Mouse (Mus musculus): ENCODE measurements around the gene Egfl7. TPM values are rescaled to one million over a fixed set of nuclear protein-coding genes. Genes with fewer than 3 reads are reported as not detected.

Gene Egfl7
- total RNA-seq, 2 experiments from 2014 or later = 8.2 TPM; not detected in 1

DNA sequence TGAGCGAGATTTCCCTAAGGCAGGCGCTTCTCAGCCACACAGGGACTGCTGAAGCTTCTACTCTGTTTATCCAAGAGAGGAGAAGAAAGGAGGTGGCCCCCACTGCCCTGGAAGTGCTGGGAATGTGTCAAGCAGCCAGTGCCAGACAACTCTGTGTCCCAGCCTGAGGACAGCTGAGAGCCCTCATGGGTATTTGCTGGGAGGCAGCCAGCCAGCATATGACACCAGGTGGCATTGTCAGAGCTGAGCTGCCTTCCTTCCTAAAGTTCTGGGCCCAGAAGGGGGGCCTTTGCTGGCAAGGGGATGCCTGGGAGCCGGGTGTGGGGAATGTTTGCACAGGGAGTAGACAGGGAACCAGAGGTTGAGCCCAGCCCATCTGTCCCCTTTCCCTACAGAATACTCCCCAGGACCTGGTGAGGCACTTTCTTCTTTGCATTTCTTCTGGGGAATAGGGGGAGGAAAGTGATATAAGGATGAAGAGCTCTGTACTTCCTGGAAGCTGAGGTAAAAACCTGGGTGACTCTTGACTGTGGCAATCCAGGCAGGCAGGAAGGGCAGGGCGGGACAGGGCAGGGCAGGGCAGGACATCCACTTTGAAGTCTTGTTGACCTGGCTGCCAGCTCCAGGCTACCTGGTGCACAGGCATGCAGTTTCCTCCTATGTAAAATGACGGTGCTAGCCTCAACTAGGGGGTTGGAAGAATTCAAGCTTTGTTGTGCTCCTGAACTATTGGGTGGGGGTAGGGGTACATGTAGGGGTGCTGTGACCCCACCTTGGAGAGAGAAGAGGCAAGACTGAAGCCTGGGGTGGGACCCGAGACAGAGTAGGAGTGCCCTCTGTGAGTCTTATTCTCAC is 27.5 kb downstream of the Egfl7 start:
- no peak for ATAC-seq (replicated peaks; ENCODE audit: low FRiP score, poor library complexity, severe bottlenecking)

DNA sequence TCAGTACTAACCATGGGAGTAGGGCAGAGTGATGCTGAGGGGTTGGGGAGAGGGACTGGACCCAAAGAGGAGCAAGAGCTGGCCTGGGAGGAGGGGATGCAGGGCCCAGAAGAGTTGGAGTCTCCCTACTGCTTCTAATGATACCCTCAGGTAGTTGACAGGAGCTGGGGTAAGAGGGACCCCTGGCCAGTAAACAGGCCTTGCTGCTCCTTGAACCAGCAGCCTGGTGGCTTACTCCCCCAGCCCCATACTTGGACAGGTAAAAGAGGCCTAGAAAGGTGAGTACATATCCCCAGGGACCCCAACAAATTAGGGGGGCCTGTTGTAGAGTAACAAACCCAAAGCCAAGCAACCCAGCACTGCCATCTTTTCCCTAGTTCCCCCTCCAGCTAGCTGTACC is 29.0 kb downstream of the Egfl7 start:
- ATAC-seq (replicated peaks; ENCODE audit: low FRiP score, poor library complexity, severe bottlenecking) = no peak

DNA sequence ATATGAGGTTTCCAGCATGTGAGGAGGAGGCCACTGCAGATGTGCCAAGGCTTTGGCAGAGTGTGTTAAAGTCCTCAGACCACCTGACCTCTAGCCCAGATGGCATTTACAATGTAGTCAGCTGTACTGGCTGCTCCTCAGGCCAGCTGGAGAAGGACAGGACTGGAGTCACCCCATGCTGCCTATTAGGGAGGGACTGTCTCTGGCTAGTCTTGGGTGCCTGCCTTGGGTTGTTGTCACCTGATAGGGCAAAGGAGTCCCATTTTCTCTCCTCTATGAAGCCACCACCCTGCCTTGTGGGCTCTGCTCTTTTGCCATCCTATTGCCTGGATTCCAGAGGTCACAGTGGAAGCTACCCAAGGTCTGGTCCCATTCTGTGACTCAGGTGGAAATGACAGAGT is 29.4 kb downstream of the Egfl7 start:
- no peak for ATAC-seq (replicated peaks; ENCODE audit: low FRiP score, poor library complexity, severe bottlenecking)

DNA sequence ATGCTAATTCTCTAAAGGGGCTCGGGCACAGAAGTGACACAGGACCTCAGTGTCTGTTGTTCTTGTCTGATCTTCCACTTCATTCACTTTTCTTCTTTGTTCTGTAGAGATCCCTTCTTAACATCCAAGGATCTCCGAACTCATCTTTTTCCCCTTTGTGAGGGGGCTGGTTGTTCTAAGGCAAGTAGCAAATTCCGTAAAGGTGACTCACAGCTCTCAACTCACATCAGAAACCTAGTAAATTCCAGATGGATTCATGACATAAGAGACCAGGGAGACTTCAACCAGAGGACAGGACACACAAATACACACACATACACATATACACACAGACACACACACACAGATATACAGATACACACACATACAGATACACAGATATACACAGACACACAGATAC is 30.7 kb downstream of the Egfl7 start:
- no peak for ATAC-seq (replicated peaks; ENCODE audit: low FRiP score, poor library complexity, severe bottlenecking)

DNA sequence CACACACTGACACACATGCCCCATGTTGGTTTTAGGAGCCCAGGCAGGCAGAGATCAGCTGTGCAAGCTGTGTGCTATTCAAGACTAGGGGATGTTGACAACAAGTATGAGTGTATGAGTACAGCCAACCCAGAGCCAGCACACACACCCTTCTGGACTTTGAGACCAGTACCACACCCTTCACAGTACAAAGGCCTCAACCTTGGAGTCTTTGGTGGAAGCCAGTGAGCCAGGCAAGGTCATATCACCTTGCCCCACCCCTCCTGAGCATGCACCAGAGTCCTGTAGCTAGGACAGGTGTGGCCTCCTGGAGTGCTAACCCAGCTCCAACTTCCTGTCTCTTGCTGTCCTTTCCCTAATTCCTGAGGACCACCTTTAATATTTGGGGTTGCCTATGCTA is 31.2 kb downstream of the Egfl7 start:
- no peak for ATAC-seq (replicated peaks; ENCODE audit: low FRiP score, poor library complexity, severe bottlenecking)

DNA sequence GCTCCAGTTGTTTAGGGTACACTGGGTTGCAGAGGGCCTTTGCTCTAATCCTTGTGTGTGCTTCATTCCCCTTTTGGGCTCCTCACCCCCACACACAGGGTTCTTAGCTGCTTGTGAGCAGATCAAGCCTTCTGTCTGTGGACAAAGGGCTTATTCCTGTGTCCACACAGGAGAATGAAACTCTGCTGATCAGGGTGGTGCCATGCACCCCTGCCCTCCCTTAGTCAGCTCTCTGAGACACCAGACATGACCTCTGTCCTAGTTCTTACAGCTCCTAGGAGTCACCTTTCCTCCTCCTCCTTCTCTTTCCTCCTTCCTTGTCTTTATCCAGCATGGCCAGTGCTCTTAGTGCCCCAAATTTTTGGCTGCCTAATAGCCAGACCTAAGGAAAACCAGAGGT is 32.1 kb downstream of the Egfl7 start:
- ATAC-seq (replicated peaks; ENCODE audit: low FRiP score, poor library complexity, severe bottlenecking) = no peak

DNA sequence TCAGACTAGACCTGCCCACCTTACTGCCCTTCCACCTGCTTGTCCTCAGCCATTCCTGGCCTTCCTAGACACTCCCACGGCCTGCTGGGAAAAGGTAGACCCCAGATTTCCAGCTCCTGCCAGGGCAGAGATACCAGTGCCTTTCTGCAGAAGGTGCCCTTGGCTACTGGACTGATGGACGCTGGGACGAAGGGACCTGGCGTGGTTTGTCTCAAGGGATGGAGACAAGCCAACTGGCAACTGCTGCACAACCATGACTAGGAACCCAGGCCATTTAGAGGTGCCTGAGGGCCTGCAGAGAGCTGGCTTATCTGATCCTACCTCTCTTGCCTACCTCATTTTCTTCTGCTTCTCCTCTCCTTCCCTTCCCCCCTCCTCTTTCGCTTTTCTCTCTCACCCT is 35.1 kb downstream of the Egfl7 start:
- no peak for ATAC-seq (replicated peaks; ENCODE audit: low FRiP score, poor library complexity, severe bottlenecking)

DNA sequence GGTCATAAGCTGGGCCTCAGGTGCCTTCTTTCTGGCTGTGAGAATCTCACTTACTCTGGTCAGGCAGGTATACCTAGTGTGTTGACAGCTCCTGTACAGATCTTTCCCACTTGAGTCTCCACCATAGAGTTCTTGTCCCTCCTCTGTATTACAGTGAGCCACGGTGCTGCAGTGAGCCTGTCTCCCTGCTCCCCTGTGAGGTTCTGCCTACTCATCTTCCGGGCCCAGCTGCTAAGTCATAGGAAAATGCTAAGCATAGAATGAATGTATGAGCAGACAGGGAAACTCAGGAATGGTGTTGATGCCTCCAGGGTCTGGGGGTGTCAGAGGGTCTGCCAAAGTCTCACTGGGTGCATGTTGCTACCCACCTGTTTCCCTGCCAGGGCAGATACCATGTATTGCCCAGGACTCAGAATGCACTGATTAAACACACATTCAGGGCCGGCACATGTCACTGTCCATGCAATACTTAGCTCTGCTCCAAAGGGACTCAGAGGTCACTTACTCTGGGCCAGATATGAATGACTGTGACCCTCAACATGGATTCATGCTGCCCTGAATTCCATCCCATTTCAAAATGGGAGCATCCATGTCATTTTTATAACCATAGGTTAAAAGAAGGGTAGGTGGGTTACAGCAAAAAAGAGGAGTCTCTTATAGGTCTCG is 35.8 kb downstream of the Egfl7 start:
- no peak for ATAC-seq (replicated peaks; ENCODE audit: low FRiP score, poor library complexity, severe bottlenecking)

DNA sequence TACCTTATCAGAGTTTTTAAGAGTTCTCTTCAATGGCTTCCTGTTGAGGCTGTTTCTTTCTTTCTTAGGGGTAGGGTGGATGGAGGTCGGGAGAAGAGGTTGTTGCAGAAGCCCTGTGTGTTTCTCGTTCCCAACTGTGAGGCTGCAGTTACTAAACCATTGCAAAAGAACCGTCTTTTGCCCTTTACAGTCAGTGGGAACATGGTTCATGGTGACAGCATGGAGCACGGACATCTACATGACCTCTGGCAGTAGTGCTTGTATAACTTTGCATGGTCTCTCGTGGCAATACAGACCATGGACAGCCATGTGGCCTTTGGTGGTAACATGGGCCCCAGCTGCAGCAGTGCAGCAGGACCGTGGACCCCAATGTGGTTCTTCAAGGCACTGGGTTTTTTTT is 37.5 kb downstream of the Egfl7 start:
- no peak for ATAC-seq (replicated peaks; ENCODE audit: low FRiP score, poor library complexity, severe bottlenecking)

DNA sequence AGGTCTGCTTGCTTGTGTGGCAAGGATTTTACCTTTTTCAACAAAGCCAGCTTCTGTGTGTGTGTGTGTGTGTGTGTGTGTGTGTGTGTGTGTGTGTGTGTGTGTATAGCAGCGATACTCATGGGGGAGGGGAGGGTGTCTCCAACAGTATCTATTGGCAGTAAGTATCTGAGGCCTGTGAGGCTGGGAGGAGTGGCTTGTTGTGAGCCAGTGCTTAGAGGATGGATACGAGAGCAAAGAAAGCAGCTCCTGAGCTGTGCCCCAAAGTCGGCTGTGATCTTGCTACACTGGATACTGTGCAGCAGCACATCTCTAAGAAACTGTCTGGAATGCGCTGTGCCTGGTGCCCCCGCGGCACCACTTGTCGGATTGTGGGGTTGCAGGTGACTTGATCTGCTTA is 38.1 kb downstream of the Egfl7 start:
- ATAC-seq (replicated peaks; ENCODE audit: low FRiP score, poor library complexity, severe bottlenecking) = no peak

DNA sequence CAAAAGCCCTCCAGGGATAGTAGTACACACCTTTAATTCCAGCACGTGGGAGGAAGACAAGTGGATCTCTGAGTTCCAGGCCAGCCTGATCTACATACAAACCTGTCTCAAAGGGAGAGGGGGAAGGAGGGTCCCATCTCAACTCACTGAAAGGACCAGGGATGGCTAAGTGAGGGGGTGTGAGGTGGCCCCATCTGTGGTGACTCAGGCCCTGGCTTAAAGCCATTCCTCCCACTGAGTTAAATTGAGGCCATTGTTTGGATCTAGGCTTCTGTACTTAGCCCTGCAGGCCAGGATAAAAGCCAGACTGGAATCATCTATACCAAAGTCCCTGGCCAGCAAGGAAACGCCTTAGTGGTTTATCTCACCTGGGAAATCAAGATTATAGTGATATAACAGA is 41.4 kb downstream of the Egfl7 start:
- ATAC-seq (replicated peaks; ENCODE audit: low FRiP score, poor library complexity, severe bottlenecking) = no peak

DNA sequence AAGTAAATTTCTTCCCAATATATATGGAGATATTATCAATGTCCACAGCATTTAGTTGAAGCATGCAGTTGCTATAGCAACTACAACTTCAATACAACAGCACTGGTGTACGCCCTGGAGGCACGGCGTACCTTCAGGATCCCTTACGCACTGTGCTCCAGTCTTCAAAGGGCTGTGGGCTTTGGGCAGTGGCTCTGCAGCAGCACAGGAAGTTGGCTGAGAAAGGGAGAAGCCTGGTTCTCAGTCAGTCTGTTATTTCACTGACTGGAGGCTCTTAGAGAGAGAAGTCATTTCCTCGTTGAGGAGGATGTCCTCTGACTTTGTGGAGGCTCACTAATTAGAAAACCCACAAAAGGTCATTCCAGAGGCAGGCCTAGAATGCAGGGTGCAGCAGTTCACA is 43.2 kb downstream of the Egfl7 start:
- ATAC-seq (replicated peaks; ENCODE audit: low FRiP score, poor library complexity, severe bottlenecking) = no peak

DNA sequence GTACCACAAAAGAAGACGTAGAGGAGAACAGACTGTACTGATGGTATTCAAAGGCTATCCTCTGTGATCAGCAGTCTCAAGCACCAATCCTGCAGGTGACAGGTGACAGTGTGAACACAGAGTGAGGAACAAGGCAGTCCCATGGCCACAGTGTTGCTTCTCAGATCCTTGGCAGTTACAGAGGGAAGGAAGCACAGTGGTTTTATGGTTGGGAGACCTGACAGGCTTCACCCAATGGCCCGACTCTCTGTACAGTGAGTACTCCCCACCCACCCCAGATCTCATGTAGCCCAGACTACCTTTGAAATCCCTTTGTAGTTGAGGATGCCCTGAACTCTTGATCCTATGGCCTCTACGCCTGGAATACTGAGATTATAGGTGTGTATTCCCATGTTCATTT is 45.6 kb downstream of the Egfl7 start:
- no peak for ATAC-seq (replicated peaks; ENCODE audit: low FRiP score, poor library complexity, severe bottlenecking)

DNA sequence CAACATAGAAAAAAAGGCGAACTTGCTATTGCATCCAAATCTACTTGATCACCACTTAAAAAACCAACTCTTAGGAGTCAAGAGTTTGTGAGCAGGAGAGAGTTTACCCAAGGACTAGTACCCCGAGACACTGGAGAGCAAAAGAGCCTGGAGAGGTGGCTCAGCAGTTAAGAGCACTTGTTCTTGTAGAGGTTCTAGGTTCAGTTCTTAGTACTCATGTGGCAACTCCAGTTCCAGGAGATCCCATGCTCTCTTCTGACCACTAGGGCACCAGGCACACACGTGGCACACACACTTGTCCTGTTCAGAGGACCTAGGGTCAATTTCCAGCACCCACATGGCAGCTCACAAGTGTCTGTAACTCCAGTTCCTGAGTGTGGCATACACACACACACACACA is 46.3 kb downstream of the Egfl7 start:
- ATAC-seq (replicated peaks; ENCODE audit: low FRiP score, poor library complexity, severe bottlenecking) = no peak

DNA sequence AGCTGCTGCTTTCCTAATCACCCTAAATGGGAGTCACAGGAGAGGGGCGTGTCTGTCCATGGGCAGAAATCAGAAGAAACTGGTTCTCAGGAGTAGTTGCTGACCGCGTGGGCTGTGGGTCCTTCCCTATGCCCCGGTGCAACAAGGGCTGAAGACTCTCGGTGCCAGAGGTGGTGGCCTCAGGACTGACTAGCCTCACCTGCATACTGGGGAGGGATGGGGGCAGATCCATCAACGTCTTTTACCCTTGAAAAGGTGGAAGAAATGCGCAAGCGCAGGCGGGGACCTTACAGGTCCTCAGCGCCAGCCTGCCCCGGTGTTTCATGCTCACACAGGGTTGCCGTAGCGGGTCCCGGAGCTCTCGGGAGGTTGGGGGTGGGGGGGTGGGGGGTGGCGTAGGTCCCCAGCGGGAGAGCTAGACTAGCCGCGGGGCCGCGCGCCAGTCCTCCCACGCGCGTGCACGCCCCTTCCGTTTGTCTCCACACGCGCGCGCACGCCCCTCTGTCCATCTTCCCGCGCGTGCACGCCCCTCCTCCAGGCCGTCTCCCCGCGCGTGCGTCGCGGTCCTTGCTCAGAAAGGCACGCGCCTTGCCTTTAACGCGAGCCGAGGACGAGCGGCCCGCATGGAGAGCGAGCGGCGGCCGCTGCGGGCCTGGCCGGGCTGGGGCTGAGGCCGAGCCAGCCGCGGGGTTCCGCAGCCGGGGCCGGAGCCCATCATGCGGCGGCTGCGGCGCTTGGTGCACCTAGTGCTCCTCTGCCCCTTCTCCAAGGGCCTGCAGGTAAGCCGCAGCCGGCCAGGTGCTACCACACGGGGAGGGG is 48.3 kb downstream of the Egfl7 start, which contains the start of gene Fam69b:
Gene Fam69b, plus strand, starts transcription at position 537 of the 819 bp plus-strand sequence.
- ATAC-seq (replicated peaks; ENCODE audit: low FRiP score, poor library complexity, severe bottlenecking) = no peak

DNA sequence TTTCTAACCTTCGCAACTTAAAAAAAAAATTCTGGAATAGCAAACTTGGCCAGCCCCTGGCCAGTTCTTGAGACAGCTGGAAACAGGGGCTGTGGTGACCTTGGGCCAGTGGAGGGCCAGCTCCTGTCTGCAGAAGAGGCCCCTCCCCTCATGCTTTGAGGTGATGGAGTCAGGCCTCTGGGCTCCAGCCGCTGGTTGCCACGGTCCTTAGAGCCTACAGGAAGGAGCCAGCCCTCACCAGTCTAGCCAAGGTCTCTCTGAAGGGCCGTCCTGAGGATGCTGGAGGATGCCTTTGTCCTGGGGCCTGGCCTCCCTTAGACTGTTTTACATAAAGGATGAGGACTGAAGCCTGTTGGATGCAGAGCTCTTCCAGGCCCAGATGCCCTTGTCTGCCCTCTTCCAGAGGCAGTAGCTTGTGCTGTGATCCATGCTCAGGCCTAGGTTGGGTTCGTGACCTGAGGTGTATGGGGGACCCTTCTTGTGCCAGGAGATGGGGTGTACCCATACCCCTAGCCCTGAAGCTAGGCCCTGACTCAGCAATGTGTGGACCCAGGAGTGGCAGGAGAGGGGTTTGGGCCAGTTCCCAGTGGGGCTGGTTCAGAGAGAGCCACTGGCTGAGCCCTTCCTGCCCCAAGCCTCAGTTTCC is 49.1 kb downstream of the Egfl7 start:
- ATAC-seq (replicated peaks; ENCODE audit: low FRiP score, poor library complexity, severe bottlenecking) = no peak

DNA sequence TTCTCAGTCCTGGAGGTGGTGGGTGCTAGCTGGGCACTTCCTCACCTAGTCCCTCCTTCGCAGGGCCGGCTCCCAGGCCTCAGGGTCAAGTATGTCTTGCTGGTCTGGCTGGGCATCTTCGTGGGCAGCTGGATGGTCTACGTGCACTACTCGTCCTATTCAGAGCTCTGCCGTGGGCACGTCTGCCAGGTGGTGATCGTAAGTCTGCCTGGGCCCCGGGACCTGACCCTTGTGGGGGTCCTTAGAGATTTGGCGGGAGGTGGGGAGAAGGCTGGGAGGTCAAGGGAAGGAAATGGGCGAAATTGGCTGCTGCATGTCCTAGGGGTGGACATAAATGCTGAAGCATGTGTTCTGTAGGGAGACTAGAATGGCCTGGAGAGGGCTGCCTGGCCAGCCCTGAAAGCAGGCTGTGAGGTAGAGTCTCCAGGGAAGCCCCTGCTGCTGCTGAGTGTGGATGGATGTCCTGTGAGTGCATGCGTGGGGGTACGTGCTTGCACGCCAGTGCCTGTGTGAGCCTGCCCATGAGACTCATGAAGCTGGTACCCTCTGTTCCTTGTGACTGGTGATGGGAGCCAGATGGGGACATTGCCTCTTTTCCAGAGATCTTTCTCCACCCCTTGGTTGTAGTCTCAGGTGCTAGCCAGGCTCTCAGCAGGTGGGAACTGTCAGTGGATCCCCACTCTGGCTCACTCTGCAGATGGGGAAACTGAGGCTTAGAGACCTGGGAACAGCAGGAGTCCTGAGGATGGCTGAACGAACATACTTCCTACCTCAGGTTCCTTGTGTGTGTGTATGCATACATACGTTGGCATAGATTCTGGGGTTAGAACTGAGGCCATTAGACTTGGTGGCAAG is 53.0 kb downstream of the Egfl7 start:
- ATAC-seq (replicated peaks; ENCODE audit: low FRiP score, poor library complexity, severe bottlenecking) = no peak

DNA sequence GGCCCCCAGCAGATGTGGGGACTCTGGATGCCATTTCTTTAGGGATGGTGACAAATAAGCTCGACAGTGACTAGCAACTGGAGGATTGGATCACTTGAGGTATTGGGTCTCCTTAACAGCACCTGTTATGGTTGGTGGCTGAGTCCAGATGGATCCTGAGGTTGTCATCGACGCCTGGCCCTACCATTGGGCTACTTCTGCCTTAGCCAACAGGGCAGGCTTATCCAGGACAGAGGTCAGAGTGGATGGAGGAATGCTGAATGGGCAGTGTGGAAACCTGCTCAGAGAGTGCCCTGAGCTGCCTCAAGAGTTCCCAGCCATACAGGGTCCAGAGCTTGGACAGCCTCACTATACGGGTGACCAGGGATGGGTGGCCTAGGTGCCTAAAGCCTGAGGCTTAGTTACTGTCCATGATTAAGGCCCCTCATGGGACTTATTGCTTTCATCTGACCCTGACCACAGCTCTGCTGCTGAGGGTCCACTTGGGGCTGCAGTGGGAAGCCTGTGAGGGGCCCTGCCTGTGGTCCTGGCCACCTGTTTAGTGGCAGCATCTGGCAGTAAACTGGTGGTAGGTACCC is 54.2 kb downstream of the Egfl7 start:
- ATAC-seq (replicated peaks; ENCODE audit: low FRiP score, poor library complexity, severe bottlenecking) = no peak

All from erythroblast, adult 5-6 weeks (primary cell).